Mouse (Mus musculus) spleen, adult 2 months (tissue): ENCODE data around the gene Ndufaf3.

Source experiments
- CTCF ChIP-seq: fragments of 200-500 bp; IDR thresholded peaks from 2 replicates; pipeline ENCODE4 v1.5.1; 2011; ENCODE audit warnings: mild to moderate bottlenecking, inconsistent platforms; ENCODE audit not compliant: insufficient read depth, insufficient read length, insufficient replicate concordance; ENCODE audit errors: extremely low read depth
- POLR2A ChIP-seq: fragments of 200-500 bp; IDR thresholded peaks from 2 replicates; pipeline ENCODE4 v1.6.1; 2011; ENCODE audit warnings: low read depth, low read length, inconsistent platforms

DNA sequence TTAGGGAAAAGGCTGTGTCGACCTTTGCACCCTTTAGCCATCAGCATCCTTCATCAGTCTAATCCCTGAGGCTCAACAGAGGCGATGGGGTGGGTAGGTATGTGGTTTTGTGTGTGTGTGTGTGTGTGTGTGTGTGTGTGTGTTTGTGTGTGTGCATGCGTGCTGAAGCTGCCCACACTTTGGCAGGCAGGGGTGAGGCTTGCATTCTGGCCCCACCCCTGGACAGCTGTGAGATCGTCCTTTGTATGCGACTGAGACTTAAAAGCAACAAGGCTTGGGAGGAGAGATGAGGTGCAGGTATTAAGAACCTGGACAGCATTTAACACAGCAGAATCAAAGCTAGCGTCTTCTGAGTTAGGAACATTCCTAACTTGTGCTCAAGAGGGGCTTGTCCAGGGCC is 9.8 kb upstream of the Ndufaf3 start:
- TF ChIP-seq CTCF (no peak), POLR2A (no peak)
